Mouse (Mus musculus) heart, embryonic 11.5 days (tissue): Measurements from ENCODE around the gene Dmxl2. TPM values are rescaled to one million over a fixed set of nuclear protein-coding genes. Genes with fewer than 3 reads are reported as not detected.

Experiments
- ATAC-seq: fragments of 200-750 bp; cut with Nextera tagmentation; replicated peaks from 2 replicates; pipeline ENCODE4 v1.8.0; 2017; ENCODE audit warnings: moderate library complexity; ENCODE audit not compliant: insufficient number of reproducible peaks, low FRiP score, low TSS enrichment
- H3K27ac ChIP-seq: fragments of 300-500 bp; sonication (generic); 2 replicates; pipeline ENCODE4 v1.5.1; 2014; ENCODE audit warnings: mild to moderate bottlenecking, low read depth, low read length
- H3K27me3 ChIP-seq: fragments of 300-500 bp; sonication (generic); 2 replicates; pipeline ENCODE4 v1.6.1; 2014; ENCODE audit warnings: mild to moderate bottlenecking, low read length, mixed read lengths; ENCODE audit not compliant: control insufficient read depth, insufficient read depth
- H3K36me3 ChIP-seq: fragments of 300-500 bp; sonication (generic); 2 replicates; pipeline ENCODE4 v1.6.1; 2014; ENCODE audit warnings: mild to moderate bottlenecking, low read length, moderate library complexity, mixed read lengths; ENCODE audit not compliant: control insufficient read depth, insufficient read depth
- H3K4me1 ChIP-seq: fragments of 300-500 bp; sonication (generic); 2 replicates; pipeline ENCODE4 v1.6.1; 2014; ENCODE audit warnings: low read length; ENCODE audit not compliant: control insufficient read depth, insufficient read depth
- H3K4me2 ChIP-seq: fragments of 300-500 bp; sonication (generic); 2 replicates; pipeline ENCODE4 v1.6.1; 2014; ENCODE audit warnings: mild to moderate bottlenecking, moderate library complexity
- H3K4me3 ChIP-seq: fragments of 300-500 bp; sonication (generic); 2 replicates; pipeline ENCODE4 v1.5.1; 2014; ENCODE audit warnings: low read depth, low read length
- H3K9ac ChIP-seq: fragments of 300-500 bp; sonication (generic); 2 replicates; pipeline ENCODE4 v1.6.1; 2014; ENCODE audit warnings: mild to moderate bottlenecking, low read depth, low read length, moderate library complexity
- H3K9me3 ChIP-seq: fragments of 300-500 bp; sonication (generic); replicated peaks from 2 replicates; pipeline ENCODE4 v1.6.1; 2016; ENCODE audit warnings: low read length; ENCODE audit not compliant: control insufficient read depth
- WGBS: fragments of 180-500 bp; shearing (Covaris S2); extraction: QIAGEN DNeasy Blood & Tissue Kit; methylation state at CpG from one replicate; pipeline ENCODE4 v1.1.7; 2014; ENCODE audit not compliant: insufficient replicate concordance; 5-methylcytosine and 5-hydroxymethylcytosine counted together
- polyA plus RNA-seq: library from polyadenylated mRNA; unstranded; fragments of >200 nt; fragmentation: Nextera tagmentation; extraction: Ambion mirVana; gene quantifications from 2 replicates; pipeline ENCODE4 v1.2.1, GENCODE M21; 2014

The Dmxl2 gene
- polyA plus RNA-seq, 1 experiment from 2014 or later, result 12.5 TPM

DNA sequence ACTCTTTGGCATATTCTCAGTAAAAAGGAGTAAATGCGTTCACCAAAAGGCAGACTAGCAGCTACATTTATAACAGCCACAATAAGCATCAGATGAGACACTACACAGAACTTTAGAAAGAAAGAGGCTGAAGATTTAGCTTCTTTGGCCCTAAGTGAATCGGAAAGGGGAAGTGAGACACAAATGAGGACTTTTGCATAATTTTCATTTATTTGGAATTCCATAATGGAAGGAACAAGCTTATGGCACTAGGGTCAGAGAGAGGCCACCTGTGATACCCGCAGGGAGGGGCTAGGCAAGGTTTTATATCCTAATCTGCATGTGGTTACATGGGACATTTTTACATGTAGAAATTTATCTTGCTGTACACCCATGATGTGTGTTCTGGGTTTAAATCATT, 36.1 kb upstream of the Dmxl2 start:
- WGBS, result 83% methylated on average over 3 of the region's 3 CpGs
- H3K4me1 ChIP-seq, result no peaks in the 10 kb centered on the region
- no peak overlapping the region for H3K9ac ChIP-seq
- H3K9me3 ChIP-seq, result no peaks in the 10 kb centered on the region
- H3K4me2 ChIP-seq, result no peak overlapping the region
- no peak overlapping the region for H3K4me3 ChIP-seq
- H3K36me3 ChIP-seq, result no peaks in the 10 kb centered on the region
- no peak overlapping the region for H3K27ac ChIP-seq
- no peak for ATAC-seq
- no peaks in the 10 kb centered on the region for H3K27me3 ChIP-seq

DNA sequence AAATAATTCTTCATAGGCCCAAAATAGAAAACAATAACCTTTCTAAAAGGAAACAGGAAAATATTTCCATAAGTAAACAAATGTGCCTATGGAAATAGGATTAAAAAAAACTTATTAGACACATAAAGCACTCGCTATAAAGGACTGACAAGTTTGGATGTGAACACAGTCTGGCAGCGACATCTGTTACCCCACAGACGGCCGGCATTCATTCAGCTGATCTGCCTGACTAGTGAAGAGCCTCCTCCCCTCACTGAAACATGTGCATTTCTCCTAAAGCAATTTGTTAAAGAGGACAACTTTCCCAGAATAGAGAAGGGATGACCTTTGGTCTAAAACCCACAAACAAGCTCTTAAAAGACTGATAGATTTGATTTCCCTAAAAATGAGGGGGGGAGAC, 35.6 kb upstream of the Dmxl2 start:
- no peaks in the 10 kb centered on the region for H3K27me3 ChIP-seq

DNA sequence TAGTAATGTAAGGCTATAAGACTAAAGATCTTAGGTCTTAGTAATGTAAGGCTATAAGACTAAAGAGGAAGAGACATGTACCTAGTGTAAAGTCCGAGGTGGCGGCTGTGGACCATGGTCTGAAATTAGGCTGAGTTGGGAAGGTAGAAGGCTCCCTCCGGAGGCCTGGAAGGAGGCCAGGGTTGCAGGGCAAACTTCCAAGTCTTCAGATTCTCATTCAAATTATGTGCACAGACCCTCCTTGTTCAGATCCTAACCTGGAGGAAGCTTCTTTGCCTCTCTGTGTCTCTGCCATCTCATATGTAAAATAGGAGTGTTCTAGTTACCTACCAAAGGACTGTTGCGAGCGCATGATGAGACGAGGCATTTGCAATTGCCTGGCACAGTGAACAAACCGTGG, 34.8 kb upstream of the Dmxl2 start:
- H3K9me3 ChIP-seq, result no peaks in the 10 kb centered on the region
- ATAC-seq, result no peak
- WGBS, result 82% methylated on average over 7 of the region's 7 CpGs
- H3K4me3 ChIP-seq, result no peak overlapping the region
- no peak overlapping the region for H3K27ac ChIP-seq
- no peak overlapping the region for H3K9ac ChIP-seq
- no peaks in the 10 kb centered on the region for H3K36me3 ChIP-seq
- H3K4me1 ChIP-seq, result no peaks in the 10 kb centered on the region
- no peak overlapping the region for H3K4me2 ChIP-seq
- H3K27me3 ChIP-seq, result no peaks in the 10 kb centered on the region

More for the DNA sequence above, 35.6 kb upstream of the Dmxl2 start:
- H3K9me3 ChIP-seq, result no peaks in the 10 kb centered on the region
- no peak overlapping the region for H3K4me3 ChIP-seq
- no peak overlapping the region for H3K9ac ChIP-seq
- WGBS, result 68% methylated on average over 4 of the region's 4 CpGs
- no peak for ATAC-seq
- H3K4me2 ChIP-seq, result no peak overlapping the region
- H3K27ac ChIP-seq, result no peak overlapping the region
- H3K4me1 ChIP-seq, result no peaks in the 10 kb centered on the region
- H3K36me3 ChIP-seq, result no peaks in the 10 kb centered on the region

- H3K27ac ChIP-seq, result no peak overlapping the region
- ATAC-seq, result 0 out of 2 replicates have a peak, but pooled peaks have one; percentile 35
- H3K4me3 ChIP-seq, result no peak overlapping the region
- no peaks in the 10 kb centered on the region for H3K4me1 ChIP-seq
- H3K36me3 ChIP-seq, result no peaks in the 10 kb centered on the region
- no peaks in the 10 kb centered on the region for H3K27me3 ChIP-seq
- H3K9ac ChIP-seq, result no peak overlapping the region
- H3K9me3 ChIP-seq, result no peaks in the 10 kb centered on the region
- H3K4me2 ChIP-seq, result no peak overlapping the region
- 58% methylated on average over 5 of the region's 5 CpGs for WGBS
These were observed 32.5 kb upstream of the Dmxl2 start for GRCm38 (mm10) chr9:54533975-54534374.

GRCm38 (mm10) chr9:54532926-54533325, 31.5 kb upstream of the Dmxl2 start:
- Histone ChIP-seq H3K4me3 (no peak overlapping the region), H3K27ac (no peak overlapping the region), H3K4me1 (no peaks in the 10 kb centered on the region), H3K27me3 (no peaks in the 10 kb centered on the region), H3K9me3 (no peaks in the 10 kb centered on the region), H3K9ac (no peak overlapping the region), H3K4me2 (no peak overlapping the region), H3K36me3 (no peaks in the 10 kb centered on the region)
- 91% methylated on average over 2 of the region's 2 CpGs for WGBS
- no peak for ATAC-seq

- Histone ChIP-seq H3K27me3 (no peaks in the 10 kb centered on the region), H3K9me3 (no peaks in the 10 kb centered on the region), H3K4me2 (no peak overlapping the region), H3K4me1 (no peaks in the 10 kb centered on the region), H3K4me3 (no peak overlapping the region), H3K27ac (no peak overlapping the region), H3K36me3 (no peaks in the 10 kb centered on the region), H3K9ac (no peak overlapping the region)
- ATAC-seq, result no peak
These were observed 30.0 kb upstream of the Dmxl2 start for GRCm38 (mm10) chr9:54531421-54531820.

GRCm38 (mm10) chr9:54530836-54531235, 29.4 kb upstream of the Dmxl2 start:
- Histone ChIP-seq H3K4me3 (no peak overlapping the region), H3K36me3 (no peaks in the 10 kb centered on the region), H3K27me3 (no peaks in the 10 kb centered on the region), H3K27ac (no peak overlapping the region), H3K4me2 (no peak overlapping the region), H3K9ac (no peak overlapping the region), H3K9me3 (no peaks in the 10 kb centered on the region), H3K4me1 (no peaks in the 10 kb centered on the region)
- no peak for ATAC-seq
- 79% methylated on average over 6 of the region's 6 CpGs for WGBS

GRCm38 (mm10) chr9:54529950-54530349, 28.5 kb upstream of the Dmxl2 start:
- H3K36me3 ChIP-seq, result no peaks in the 10 kb centered on the region
- H3K27ac ChIP-seq, result no peak overlapping the region
- H3K4me2 ChIP-seq, result no peak overlapping the region
- H3K9ac ChIP-seq, result no peak overlapping the region
- no peaks in the 10 kb centered on the region for H3K9me3 ChIP-seq
- no peak overlapping the region for H3K4me3 ChIP-seq
- H3K4me1 ChIP-seq, result no peaks in the 10 kb centered on the region
- 74% methylated on average over 2 of the region's 2 CpGs for WGBS
- ATAC-seq, result no peak
- H3K27me3 ChIP-seq, result no peaks in the 10 kb centered on the region

DNA sequence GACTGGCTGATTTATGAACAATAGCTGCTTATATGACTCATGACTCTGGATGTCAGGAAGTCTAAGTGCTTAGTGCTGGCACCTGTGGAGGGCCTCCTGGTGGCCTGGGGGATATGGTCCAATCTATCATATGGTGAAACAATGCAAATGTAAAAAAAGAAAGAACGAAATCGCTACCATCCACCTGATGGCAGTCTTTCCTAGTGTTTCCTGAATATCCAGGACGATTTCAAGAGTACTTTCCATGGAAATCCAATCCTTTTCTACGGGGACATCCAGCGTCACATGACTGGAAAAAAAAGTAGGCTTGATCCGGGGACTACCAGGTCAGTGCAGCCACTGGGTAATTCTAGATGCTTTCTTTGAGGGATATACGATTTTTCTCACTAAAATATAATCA, 26.3 kb upstream of the Dmxl2 start:
- Histone ChIP-seq H3K27me3 (no peaks in the 10 kb centered on the region), H3K4me1 (no peaks in the 10 kb centered on the region), H3K9me3 (no peaks in the 10 kb centered on the region), H3K9ac (no peak overlapping the region), H3K4me2 (no peak overlapping the region), H3K36me3 (no peaks in the 10 kb centered on the region), H3K4me3 (no peak overlapping the region), H3K27ac (no peak overlapping the region)
- 73% methylated on average over 7 of the region's 7 CpGs for WGBS
- no peak for ATAC-seq
